Mouse (Mus musculus): Measurements from ENCODE around the gene Pgbd1.

The Pgbd1 gene

GRCm38 (mm10) chr13:21415266-21415665, 25.6 kb downstream of the Pgbd1 start:
- DNase-seq, result no peak

DNA sequence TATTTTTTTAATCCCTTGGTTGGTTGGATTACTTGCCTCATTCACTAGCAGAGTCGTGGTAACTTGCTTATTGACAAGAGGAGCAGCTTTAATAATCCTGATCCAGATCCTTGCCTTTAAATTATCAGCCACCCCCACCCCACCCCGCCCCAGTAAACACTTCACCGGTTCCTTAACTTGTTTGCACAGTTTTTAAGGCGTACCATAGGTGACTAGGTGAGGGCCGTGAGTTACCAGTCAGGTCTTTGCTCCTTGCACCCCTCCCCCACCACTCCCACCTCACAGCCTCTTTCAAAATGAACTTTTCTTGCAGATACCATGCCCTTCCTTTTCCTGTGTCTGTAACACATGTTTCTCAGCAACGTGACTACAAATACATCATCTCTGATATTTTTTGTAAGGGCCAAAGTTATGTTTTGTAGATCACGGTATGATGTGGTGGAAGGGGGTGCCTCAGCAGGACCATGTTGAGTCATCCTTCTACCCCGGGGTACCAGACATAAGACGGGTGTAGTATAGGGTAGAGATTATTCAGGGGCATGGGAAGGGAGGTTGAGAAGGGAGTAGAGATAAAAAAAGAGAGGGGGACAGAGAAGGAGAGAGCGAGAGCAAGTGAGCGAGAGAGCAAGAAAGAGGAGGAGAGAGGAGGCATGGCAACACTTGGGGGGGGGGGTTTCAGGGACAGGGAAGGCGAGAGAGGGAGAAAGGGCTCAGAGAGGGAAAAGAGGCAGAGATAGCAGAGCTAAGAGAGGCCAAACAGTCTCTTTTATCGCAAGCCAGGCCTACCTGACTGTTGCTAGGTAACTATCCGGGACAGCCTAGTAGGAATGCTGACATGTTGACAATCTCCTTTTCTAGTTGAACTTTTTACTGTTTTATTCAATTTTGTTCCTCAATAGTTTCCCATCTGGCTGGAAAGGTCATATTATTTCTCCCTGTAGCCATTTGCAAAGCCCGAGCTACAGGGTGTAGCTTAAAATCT, 26.3 kb downstream of the Pgbd1 start:
- no peak for DNase-seq

GRCm38 (mm10) chr13:21408805-21409459, 31.9 kb downstream of the Pgbd1 start:
- DNase-seq, result no peak

DNA sequence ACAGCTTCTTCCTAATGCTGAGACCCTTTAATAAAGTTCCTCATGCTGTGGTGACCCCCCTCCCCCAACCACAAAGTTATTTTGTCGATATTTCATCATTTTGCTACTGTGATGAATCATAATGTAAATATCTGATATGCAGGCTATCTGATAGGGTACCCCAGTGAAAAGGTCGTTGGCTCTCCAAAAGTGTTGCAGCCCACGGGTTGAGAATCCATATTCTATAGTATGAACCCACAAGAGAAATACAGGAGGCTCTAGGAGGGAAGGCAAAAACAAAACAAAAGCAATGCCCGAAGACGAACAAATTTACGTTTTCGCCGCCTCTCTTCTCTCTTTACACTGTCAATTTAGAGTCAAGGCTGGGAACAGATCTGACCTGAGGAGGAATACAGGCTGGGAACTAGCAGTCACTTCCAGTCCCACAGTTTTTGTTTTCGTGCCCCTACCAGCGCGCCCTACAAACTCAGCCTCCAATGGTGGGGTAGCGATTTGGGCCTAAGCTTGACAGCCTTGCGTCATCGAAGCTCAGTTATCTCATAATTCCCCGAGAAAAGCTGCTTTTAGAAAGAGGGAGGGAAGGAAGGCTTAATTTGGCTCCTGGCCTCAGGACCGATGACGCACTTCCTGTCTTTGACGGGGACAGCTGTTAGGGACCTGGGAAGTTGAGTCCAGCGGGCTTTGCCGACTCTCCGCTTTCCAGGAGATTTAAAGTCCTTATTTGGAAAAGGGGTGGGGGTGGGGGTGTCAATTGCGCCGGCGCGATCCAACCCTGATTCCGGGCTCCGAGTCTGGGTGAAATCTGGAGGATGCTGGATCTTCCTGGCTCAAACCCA, 32.7 kb downstream of the Pgbd1 start:
- peak; percentile 75 for DNase-seq

- no peak for DNase-seq
These were observed 33.5 kb downstream of the Pgbd1 start for GRCm38 (mm10) chr13:21407341-21407740.

DNA sequence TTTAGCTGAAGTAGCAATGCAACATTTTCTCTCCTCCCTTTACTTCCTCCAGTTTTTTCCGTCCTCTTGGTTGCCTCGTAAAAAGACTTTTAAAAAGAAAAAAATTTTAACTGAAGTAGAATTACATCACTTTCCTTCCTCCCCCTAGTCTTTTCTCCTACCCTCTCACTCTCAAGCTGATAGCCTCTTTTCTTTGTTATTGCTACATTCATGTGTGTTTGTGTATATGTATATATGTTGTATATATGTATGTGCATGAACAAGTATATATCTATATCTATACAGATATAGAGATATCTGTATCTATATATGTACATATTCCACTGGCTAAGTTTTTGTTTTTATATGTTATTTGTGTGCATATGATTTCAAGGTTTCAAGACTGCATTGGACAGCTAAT, 38.0 kb downstream of the Pgbd1 start:
- DNase-seq, result no peak

GRCm38 (mm10) chr13:21402287-21402846, 38.5 kb downstream of the Pgbd1 start, which contains the start of gene Zkscan3:
TSS of gene Zkscan3 (minus strand) at chr13:21402755.
- peak; percentile 85 for DNase-seq

GRCm38 (mm10) chr13:21401636-21402286, 39.1 kb downstream of the Pgbd1 start:
- no peak for DNase-seq

DNA sequence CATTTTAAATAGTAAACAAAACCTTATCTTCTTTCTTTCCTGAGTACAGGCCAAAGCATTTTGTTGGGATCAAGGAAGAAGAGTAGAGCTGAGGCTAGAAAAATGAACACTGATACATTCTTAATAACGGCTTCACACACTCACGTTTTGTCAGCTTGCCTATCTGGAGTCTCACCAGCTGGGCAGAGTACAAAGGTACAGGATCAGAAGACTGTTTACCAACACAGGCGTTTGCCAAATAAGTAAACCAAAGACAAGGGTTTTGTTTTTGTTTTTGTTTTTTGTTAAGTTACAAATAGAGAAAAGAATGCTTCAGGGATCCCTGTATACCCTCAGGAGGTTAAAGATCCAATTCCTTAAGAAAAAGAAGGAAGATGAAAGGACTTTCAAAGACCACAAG, 39.7 kb downstream of the Pgbd1 start:
- no peak for DNase-seq

- DNase-seq, result no peak
These were observed 43.4 kb downstream of the Pgbd1 start for GRCm38 (mm10) chr13:21397486-21397885.

- peak; percentile 13 for DNase-seq
These were observed 44.8 kb downstream of the Pgbd1 start for GRCm38 (mm10) chr13:21396048-21396447.

GRCm38 (mm10) chr13:21395623-21396022, 45.2 kb downstream of the Pgbd1 start:
- no peak for DNase-seq

DNA sequence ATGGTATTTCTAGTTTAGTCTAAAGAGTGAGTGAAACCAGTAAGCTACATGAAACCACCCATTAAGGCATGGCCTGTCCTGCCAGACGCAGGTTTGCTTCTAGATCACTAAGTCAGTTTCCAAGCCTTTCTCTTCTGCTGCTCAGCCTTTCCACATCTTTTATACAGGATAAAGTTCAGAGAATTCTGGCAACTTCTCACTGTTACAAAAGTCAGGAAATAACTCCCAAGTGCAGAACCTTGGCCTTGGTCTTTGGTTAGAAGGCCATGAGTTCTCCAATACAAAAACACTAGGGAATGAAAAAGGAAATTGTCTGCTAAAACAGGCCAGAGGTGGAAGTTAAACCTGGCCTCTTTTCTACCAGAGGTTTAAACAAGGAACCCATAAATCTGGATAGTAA, 45.6 kb downstream of the Pgbd1 start:
- no peak for DNase-seq

- DNase-seq, result no peak
These were observed 63.1 kb downstream of the Pgbd1 start for GRCm38 (mm10) chr13:21377773-21378172.

GRCm38 (mm10) chr13:21372700-21373099, 68.2 kb downstream of the Pgbd1 start:
- DNase-seq, result no peak

Measured in right cerebral cortex, postnatal 4 days (tissue).